Mouse (Mus musculus) brain, embryonic 18.5 days (tissue): ENCODE measurements at regions not wholly inside any gene's neighbourhood (a gene's known extent, or its start where the extent isn't known, plus 50 kb on each side); places are given as distances from the start of the nearest gene placed in this dataset.
A peak's percentile ranks its signal among the peaks of the same experiment; 100 is the strongest.

Source experiments
- DNase-seq: peaks from one replicate; pipeline ENCODE4 v3.0.0-alpha.2; 2012; ENCODE audit warnings: low read depth, low spot score

DNA sequence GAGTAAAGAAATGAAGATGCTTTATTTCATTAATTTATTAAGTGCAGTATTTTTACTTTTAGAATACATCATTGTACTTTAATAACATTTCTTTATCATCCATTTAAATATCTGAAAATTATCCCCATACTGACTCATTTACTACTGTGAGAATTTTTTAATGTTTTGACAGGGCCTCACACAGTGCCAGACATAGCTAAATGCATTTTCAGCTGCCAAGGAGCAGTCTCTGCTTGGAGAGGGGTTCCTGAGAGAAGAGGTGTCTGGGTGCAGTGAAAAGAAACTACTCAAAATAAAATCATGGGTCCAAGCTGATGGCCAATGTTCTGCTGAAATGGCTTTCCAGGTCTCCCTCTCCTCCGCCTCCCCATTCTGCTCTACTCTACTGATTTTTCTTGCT, 1116.3 kb upstream of the Ppp6c start:
- no peak for DNase-seq

DNA sequence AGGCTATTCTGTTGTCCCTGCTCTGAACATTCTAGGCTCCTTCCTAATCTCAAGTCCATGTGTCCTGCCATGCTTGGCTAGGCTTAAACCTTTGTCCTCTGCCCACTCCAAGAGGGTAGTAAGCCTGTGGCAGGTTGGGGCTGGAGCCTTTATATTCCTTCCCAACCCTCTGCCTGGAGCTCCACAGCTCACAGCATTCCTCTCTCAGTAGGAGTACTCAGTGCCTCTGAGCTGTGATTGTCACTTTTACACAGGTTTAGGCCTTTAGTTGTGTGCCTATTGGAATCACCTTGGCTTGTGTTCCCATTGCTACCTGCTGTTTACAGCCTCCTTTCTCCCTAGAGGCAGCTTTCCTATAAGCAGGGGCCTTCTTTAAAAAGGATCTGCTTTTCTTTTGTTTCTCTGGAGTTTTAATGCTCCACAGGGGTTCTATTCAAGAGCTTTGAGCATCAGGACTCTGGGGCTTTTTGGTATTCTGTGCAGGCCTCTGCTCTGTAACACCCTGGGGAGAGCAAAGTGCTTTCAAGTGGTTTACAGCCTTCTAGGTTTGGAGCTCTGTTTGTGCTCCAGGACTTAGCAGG, 1106.1 kb upstream of the Ppp6c start:
- DNase-seq = peak; percentile 8

DNA sequence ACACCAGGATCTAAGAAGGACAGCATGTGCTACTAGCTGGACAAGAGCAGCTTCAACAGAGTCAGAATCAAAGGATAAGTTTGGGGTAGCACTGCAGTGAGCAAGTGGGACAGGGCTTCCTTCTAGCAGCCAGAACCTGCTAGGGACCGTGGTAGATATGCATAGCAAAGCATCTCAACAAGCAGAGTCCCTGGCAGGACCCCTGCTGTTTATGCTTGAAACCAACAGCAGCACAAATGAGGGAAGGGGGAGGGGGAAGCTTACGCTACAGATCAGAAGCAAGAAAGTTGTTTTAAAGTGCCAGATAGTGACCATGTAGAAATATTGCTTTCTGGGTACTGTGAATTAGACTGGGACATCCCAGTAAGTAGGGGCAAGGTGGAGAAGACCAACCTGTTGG, 1095.3 kb upstream of the Ppp6c start:
- DNase-seq = no peak

DNA sequence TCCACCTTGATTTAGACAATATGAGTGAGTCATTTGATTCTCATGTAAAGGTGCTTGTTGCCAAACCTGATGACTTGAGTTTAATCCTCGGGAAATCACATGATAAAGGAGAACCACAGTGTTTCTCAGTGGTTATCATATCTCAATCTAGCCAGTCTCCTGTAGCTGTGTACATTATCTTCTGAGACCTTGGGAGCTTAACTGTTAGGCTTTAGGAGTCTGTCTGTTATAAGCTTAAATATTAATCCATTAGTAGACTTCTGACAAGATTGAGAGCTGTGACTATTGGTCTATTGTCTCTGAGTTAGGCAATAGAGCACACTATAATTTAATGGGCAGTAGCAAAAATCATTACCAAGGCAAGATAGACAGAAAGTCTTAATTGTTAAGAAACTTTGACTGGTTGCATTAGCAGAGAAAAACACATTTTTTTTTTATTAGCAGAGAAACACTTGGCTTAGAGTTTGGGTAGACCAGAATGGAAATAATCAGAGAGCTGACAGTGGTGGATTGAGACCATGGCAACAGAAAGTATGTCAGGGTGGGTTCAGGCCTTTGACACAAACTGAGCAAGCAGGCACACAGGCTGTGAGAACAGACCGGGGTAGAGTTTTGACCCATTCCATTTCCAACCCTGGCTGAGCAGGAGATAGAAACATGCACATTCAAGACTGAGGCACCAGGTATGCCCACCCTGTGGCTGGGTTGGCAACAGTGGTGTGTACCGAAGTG, 1094.6 kb upstream of the Ppp6c start:
- no peak for DNase-seq
